Mouse (Mus musculus) erythroblast, adult 5-6 weeks (primary cell): ENCODE results near the gene Gucy1b1. TPM values are rescaled to one million over a fixed set of nuclear protein-coding genes. Genes with fewer than 3 reads are reported as not detected.

Experiments used
- ATAC-seq: replicated peaks from 2 replicates; pipeline ENCODE4 v1.8.0; 2016; ENCODE audit warnings: moderate number of reproducible peaks, mild to moderate bottlenecking, moderate TSS enrichment, inconsistent platforms; ENCODE audit not compliant: poor library complexity, low FRiP score, severe bottlenecking
- total RNA-seq, 2 experiments: library from RNA; stranded (forward) in 1 of 2; stranded (reverse) in 1 of 2; fragments of 150-400 nt in 1 of 2; fragments of 200-764, 138-1000 nt in 1 of 2; gene quantifications; 2 replicates each; pipeline versions ENCODE4 v1.2.3 to v1.2.4; 2015 to 2017; ENCODE audit warnings: low replicate concordance in 2 of 2

Gene Gucy1b1
- 8.5 TPM in 1 of 2 replicates, not detected in the other for total RNA-seq (2015; ENCODE audit: low replicate concordance)
- total RNA-seq (2017; ENCODE audit: low replicate concordance) = not detected in 2 replicates

DNA sequence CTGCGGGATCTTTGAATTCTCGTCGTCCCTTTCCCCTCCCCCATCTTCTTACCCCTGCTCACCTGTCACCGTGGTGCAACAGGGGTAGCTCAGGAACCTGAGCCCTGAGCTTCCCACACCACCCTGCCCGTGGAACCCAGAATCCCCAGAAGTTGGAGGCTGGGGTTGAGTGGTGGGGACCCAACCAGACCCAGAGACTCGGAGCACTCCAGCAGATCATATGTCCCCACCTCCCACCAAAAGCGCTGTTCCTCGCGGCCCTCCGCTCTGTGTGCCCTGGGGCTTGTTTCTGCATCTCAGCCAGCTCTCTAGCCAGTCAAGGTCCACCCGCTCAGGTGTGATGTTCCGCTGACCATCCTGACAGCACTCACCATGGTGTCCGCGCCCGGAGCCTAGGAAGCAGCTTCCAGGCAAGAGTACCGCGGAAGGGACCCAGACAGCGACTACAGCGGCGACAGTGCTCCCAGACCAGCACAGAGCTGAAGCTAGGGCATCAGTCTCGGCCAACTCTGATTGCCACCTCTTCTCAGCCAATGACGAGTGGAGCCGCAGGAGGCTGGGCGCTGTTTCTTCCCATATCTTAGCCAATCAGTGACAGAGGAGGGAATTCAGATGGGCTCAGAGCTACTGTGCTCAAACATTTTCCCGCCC is at the start of gene Gucy1b1:
Gene Gucy1b1 (minus strand): TSS at position 489 of the 651 bp plus-strand sequence.
- no peak for ATAC-seq

DNA sequence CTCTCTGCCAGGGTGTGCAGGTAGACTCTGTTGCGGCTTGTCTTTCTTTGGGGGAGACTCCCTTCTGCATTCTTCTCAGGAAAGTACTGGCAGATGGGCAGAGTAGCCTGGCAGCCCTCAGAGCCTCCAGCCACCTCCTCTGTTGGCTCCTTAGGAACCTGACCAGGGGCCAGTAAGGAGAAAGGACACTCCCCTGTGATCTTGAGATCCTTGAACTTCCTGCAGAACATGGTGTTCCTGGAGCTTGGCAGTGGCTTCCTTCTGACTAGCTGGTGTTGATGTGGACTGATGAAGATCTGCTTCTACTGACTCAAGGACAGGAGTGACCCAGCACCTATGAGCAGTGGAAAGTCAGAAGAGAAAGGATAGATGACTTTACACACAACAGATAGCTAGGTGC is 44.4 kb upstream of the Gucy1b1 start:
- ATAC-seq = no peak

DNA sequence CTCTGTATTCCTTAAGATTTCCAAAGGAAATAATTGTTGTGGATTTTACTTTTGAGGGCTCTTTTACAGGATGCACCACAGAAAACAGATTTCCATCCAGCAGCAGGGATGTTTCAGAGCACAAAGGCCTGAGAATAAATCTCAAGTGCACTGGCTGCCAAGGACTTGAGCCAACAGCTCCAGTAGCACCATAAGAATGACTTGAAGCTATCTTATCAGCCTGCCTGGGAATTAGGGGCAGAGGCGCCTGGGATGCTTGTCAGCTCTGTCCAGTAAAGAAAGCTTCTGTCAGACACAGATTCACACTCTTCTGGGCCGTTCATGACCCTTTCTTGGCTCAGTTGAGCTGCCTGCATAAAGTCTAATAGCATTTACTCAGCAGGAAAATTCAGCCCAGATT is 38.0 kb upstream of the Gucy1b1 start:
- no peak for ATAC-seq

DNA sequence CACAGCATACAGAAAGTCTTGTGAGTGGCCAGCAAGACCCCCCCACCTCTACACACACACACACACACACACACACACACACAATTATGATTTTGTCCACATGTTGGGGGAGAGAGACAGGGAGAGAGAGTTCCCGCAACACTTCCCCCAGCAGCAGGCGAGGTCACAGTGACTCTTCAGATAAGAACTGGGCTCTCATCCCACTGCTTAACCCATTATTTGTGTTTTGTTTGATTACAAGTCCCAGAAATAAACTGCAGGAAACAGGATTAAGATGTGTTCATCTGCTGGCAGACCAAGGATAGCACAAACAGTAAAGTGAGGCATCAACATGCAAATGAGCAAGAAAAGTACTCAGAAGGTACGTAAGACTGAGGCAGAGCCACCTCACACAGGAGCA is 37.5 kb upstream of the Gucy1b1 start:
- no peak for ATAC-seq

DNA sequence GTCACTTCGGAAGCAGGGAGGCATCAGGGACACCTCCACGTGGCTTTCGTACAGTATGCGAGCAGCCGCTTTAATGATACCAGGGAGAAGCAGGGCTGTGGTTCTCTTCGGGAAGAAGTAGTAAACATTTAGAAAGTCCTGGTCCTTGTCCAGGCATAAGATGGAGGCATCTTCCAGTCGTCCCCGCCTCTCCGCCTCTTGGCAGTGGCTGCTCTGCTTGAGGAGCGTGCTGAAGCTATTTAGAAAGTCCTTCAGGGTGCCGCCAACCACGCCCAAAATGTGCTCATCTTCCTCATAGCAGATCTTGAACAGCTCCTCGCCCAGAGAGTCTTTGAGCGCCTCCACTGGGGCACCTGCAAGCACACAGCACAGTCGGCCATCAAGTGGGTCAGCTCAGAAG is 34.5 kb upstream of the Gucy1b1 start:
- no peak for ATAC-seq

DNA sequence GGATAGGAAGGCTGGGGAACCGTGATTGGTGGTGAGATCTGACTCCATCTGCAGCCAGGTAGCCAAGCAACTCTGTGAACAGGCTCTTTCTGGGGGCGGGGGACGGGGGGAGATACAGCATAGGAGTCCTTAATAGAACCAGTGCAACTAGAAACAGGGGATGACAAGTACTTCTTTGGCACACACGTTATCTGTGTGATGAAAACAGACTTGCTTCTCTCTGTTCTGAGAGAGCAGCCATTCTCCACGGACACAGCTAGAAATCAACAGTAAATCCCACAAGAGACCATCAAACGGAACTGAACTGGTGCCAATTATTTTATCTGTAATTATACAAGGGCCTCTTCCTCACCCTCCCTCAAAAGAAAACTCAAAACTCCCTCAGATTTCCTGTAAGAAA is 29.7 kb upstream of the Gucy1b1 start:
- ATAC-seq = no peak

DNA sequence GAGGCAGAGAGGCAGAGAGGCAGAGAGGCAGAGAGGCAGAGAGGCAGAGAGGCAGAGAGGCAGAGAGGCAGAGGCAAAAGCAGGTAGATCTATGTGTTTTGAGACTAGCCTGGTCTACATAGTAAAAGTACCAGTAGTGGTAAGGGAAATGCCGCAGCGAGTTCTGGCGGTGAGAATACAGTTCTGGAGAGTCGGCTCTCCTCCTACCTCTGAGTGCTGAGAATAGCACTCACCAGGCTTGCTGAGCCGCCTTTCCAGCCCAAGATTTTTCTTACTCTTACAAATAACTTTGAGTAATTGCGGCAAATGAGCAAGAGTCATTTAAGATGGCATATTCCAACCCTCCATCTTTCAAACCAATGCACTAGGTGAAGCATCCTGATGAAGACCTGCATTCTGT is 24.6 kb upstream of the Gucy1b1 start:
- ATAC-seq = no peak

DNA sequence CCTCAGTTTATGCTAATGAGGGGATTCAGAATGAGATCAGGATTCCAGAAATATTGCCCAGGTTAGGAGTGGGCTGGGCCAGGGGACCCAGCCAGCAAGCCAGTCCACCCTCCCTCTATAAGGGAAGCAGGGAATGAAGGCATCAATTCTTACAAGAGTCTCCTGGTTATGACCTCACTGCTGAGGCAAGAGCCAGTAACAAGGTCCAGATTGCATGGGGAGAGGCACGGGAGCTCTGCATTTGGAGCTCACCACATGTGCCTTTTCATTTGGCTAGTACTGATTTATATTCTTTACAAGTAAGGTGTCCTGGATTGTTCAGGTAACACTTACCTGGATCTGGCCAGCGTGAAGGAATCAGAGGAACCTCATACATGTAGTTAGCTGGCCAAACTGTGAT is 22.3 kb upstream of the Gucy1b1 start:
- ATAC-seq = no peak

DNA sequence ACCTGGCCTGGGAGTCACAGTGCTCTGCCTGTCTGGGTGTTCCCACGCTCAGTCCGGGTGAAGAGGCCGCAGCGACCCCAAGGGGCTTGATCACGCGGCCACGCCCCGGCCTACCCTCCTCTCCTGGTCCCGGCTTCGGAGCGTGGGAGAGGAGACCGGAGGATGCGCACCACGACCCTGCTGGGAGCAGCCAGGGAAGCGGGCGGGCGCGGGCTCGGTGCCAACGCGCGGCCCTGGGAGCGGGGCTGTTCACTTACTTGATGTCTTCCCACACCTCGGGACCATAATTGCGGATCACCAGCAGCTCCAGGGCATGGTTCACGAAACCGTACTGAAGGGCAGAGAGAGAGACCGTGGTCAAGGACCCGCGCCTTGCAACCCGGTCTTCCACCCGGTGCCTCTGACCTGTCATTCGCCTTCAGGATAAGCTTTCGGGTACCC is 728 bp downstream of the Gucy1b1 start:
- no peak for ATAC-seq

DNA sequence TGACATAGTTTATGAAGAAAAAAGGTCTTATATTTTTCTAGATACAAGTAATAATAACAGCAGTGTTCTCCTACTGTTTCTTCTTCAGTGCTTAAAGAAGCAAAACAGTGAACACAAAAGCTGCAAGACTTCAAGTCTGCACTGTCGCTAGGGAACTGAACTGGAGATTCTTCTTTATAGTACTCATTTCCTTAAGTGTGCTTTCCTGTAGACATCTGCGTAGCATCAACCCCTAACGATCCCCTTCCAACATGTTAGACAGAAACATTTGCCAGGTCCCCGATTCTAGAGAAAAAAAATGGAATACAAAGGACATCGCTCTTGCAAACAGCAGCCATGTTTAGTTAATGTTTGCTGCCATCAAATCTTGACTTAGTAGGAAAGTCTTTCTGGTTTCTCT is 6.7 kb downstream of the Gucy1b1 start:
- ATAC-seq = no peak

DNA sequence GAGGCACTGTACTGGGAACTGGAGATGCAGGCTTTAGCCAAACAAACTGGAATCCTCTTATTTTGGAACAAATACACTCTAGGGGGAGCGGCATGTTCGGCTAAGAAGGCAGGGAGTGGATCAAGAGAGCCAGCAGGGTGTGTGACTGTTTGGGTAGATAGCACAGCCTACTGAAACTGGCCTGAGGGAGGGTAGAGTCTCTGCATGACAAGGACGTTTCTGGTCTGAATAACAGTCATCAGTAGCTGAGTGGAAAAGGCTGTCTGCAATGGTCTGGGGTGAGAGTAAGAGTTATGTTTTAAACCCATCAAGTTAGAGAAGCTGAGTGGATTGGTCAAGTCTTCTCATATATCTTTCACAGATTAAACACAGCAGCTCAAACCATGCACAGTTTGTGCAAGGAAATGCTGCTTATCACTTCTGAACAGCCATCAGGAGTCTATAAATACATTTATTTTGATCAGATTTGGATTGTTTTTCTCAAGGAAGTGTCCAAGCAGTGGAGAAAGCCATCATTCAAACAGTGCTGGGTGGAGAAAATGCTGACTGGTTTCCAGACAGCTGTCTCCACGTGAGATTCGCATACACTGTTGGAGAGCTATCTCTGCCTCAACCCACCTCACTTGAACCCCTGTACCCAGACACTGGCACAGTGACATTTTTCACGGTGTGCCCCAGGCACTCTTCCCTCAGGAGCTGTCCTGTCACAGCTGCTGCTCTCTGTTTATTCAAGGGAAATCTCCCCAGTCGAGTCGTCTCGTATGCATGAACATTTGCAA is 12.9 kb downstream of the Gucy1b1 start:
- ATAC-seq = no peak

DNA sequence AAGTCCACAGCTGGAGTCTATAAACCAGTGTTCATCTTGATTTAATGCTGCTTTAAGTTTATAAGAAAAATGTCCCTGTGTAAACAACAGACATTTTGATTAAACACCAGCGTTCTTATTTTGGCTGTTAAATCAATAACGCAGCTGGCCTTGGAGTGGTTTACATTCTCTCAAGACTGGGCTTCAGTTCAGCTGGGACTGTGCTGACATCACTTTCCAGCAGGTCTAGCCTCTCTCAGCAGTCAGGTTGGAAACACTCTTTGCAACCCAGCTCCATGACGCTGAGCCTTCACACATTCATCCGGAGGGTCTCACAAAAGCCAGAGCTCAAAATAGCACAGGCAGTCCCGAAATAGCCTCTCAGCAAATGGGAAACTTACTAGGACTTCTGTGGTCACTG is 17.3 kb downstream of the Gucy1b1 start:
- ATAC-seq = no peak

DNA sequence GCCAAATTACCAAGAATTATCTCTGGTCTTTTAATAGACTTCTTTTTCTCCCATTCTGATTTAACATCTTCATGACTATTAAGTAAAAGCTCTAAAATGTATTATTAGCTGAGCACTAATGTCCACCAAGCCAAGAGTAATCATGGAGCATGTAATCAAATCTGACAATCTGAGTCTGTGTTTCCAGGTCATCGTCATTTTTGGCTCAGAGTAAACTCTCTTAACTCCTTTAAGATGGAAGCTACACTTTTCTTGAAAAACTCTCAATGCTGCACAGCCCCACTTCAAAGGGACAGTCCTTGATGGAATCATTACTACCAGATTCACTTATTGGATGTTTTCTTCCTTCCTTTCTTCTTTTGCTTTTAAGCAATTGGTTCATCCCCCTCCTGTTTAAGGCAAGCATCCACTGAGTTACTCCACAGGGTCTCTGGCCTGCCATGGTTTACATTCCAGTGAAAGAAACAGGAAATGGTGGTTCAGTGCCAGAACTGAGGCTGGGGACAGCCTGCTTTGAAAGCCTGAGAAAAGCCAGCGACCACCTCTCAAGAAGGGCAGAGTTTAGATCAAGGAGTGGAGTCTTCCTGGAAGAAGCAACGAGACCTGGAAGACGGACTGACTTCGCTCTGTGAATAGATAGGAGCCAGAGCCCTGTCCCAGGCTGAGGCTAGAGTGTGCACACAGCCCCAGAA is 20.1 kb downstream of the Gucy1b1 start:
- ATAC-seq = no peak

DNA sequence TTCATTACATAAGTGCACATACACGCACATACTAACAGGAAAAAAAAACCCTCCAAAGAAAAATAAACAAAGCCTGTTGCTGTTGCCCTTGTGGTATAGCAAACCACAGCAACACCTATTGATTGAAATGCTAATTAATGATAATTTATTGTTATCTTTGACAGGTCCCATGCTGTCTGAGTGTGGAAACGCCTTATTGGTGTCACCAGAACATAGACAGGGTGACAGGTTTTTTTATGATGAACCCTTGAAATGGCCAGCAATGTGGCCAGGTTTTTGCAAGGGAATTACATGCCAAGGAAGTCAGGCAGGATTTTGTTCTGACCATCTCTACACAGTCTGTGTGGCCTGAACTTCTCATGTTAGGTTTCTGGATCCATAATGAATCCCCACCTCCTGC is 22.5 kb downstream of the Gucy1b1 start:
- no peak for ATAC-seq

DNA sequence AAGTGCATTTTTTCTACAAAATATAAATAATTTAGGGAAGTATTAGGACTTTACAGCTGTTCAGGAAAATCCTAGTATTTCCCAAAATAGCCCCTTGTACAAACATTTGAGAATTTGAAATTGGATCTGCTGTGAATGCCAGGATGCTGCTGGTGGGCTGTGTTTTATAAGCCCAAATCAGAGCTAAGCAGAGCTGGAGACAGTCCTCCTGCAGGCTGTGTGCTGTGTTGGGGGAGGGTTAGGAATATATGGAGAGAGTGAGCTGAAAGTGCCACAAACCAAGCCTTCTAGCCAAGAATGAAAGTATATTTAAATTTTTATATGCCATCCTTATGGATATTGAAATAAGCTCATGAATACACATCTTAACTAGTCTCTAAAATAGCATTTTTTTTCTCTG is 23.0 kb downstream of the Gucy1b1 start:
- ATAC-seq = no peak

DNA sequence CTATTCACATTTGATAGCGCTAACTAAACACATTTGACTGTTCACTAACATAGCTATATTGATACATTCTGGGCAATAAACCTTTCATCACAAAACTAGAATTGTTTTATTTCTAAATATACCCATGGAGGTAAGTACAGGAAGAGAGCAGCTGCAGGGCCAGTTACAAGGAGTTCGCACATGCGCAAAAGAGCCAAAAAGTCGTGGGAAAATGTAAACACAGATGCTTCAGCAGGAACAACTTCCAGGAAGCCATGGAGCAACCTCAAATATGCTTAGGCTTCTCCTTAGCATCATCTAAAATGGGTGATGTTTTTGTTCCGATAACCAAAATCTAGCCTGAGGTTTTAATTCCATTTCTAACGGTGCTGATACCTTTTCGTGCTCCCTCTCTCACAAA is 25.8 kb downstream of the Gucy1b1 start:
- ATAC-seq = no peak

DNA sequence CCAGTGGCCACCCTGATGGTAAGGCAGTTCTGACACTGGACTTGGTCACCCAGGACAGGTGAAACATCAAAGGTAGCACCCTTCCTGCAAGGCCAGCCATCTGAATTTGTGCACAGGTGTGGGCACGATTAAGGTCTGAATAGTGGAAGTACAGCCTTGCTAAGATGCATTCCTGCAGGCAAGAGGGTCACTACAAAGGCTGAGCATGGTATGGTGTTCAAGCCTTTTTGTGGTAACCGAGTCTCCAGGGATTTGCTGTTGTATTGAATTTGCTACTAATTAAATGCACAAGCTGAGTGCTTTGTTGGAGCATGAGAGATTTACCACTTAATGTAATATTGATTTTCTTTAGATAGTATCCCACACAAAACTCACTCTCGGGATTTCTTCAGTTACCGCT is 26.4 kb downstream of the Gucy1b1 start:
- no peak for ATAC-seq

DNA sequence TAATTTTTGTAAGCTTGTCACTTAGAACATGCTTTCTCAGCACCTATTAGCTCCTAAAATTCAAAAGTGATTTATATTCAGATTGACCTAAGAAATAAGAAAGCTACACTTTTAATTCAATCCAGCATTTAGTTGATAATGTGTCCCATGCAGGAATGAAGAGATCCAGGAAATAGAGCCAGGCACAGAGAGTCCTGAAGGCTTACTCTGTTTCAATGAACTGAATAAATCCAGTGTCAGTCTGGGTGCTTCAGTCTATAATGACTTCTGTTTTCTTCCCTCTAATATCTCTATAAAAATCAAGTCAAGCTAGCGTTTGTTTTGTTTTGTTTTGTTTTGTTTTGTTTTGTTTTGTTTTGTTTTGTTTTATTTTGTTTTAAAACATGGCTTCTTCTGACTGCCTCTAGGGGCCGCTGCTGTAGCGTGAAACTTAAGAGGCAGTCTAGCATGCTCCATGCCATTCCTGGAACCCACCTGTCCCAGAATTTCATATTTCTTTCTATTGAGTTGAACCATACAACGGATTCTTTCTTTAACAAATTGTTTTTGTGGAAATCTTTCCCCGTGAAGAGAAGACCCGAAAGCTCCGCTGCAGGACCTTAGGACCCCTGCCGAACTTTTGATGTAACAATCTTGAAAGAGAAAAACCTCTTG is 27.3 kb downstream of the Gucy1b1 start:
- no peak for ATAC-seq

DNA sequence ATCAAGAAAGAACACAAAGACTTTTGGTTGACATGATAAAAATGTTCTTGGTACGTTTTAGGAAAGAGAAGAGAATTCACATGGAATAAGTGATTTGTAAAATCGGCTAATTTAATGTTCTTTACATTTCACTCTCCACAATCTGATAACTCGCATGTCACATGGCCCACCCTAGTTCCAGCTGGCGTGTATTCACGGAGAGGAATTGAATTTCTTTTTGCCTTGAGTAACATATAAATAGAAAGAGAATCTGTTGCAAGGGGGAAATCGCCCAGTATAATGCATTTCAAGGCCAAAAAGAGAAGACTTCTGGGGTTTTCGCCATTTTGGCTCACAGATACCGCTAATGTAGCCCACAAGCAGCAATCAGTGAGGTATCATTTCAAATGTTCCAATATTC is 28.4 kb downstream of the Gucy1b1 start:
- ATAC-seq = no peak

DNA sequence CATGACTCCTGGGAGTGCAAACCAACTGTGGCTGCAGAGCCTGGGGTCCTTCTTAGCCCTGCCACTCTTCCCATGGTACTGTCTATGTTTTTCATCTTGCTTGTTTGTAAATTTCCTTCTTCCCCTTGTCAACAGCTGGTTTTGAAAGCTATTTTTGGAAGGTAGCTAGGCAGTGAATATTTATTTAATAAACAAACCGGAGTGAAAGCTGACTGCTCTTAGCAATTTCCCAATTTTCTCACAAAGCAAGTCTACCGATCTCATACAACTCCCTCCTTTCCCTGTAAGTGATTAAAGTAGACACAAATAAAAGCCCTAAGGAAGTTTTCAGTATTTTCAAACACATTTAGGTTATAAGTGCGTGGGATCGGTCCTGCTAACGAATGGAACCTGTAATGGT is 29.6 kb downstream of the Gucy1b1 start:
- no peak for ATAC-seq
